In genomic region chr9:10904616-10905363, GRCm38 (mm10) we compare ENCODE assay signal across 9 mouse cellular contexts. TPM values are rescaled to one million over a fixed set of nuclear protein-coding genes. Genes with fewer than 3 reads are reported as not detected.
DNase-seq lines count a peak whose midpoint lies in the region; ATAC-seq and TF ChIP-seq lines count a peak whose summit lies in the region.
"Had no signal": no experiment of that assay in that cellular context is flagged by ENCODE, and none has a peak within 500 bp of the region (broad histone marks: within the 10 kb centered on the region; RNA-seq: fewer than 3 reads in every experiment).

Cntn5 (minus strand) TSS chr9:10904775.

- H3K4me2 ChIP-seq in intestine, embryonic 14.5 days (ENCODE audit: low read length), result peak within 1 kb of the TSS; percentile 28
- H3K4me2 ChIP-seq in intestine, postnatal 0 days (replicated peaks; ENCODE audit: low read depth), result no peak within 1 kb of the TSS
- peak within 1 kb of the TSS; percentile 76 for H3K4me2 ChIP-seq in hindbrain, embryonic 12.5 days (replicated peaks)
- peak within 1 kb of the TSS; percentile 68 for H3K4me2 ChIP-seq in limb, embryonic 12.5 days

- no peaks in the 10 kb centered on the region; the same call in 1 of the 2 replicates for H3K4me1 ChIP-seq in intestine, embryonic 14.5 days (replicated peaks; ENCODE audit: control insufficient read depth, insufficient read depth, low read length)
- H3K4me1 ChIP-seq in intestine, postnatal 0 days (replicated peaks; ENCODE audit: control insufficient read depth, insufficient read depth, low read length), result no peaks in the 10 kb centered on the region
- peaks cover 9% of the 10 kb centered on the region; the same call in 1 of the 2 replicates for H3K4me1 ChIP-seq in hindbrain, embryonic 12.5 days
- H3K4me1 ChIP-seq in limb, embryonic 12.5 days (replicated peaks), result peaks cover 10% of the 10 kb centered on the region; the same call in 1 of the 2 replicates

- TF ChIP-seq CTCF in intestine, postnatal 0 days (IDR thresholded peaks at IDR 0.05; ENCODE audit: low read depth), result no peak

- ATAC-seq in intestine, embryonic 14.5 days (replicated peaks; ENCODE audit: low FRiP score, low TSS enrichment, low read depth), result no peak
- no peak for ATAC-seq in intestine, postnatal 0 days
- peak; percentile 91 for ATAC-seq in hindbrain, embryonic 12.5 days (ENCODE audit: low FRiP score)
- peak; percentile 73; the same call in 1 of the 2 replicates for ATAC-seq in limb, embryonic 12.5 days (ENCODE audit: insufficient number of reproducible peaks, insufficient read depth, low FRiP score, low TSS enrichment, low read depth)
- ATAC-seq in erythroblast, adult 5-6 weeks (replicated peaks; ENCODE audit: low FRiP score, poor library complexity, severe bottlenecking), result no peak

- peaks cover 13% of the 10 kb centered on the region; the same call in 1 of the 2 replicates for H3K27me3 ChIP-seq in intestine, embryonic 14.5 days (replicated peaks; ENCODE audit: control insufficient read depth, insufficient read depth, low read length)
- H3K27me3 ChIP-seq in intestine, postnatal 0 days (replicated peaks; ENCODE audit: control insufficient read depth, insufficient read depth, low read length), result no peaks in the 10 kb centered on the region
- no peaks in the 10 kb centered on the region for H3K27me3 ChIP-seq in hindbrain, embryonic 12.5 days
- H3K27me3 ChIP-seq in limb, embryonic 12.5 days, result peaks cover 14% of the 10 kb centered on the region

- DNase-seq in intestine, embryonic 14.5 days (ENCODE audit: low spot score), result no peak
- DNase-seq in cerebellum, postnatal 4 days (ENCODE audit: low spot score in 2 of 2), result peak; percentile 38 to 51
- peak; percentile 85 for DNase-seq in right cerebral cortex, postnatal 25 days
- no peak for DNase-seq in gastrocnemius, postnatal 14 days

- no peak within 1 kb of the TSS for H3K9ac ChIP-seq in intestine, embryonic 14.5 days (ENCODE audit: low read length)
- no peak within 1 kb of the TSS for H3K9ac ChIP-seq in intestine, postnatal 0 days (ENCODE audit: low read depth, low read length)
- peak within 1 kb of the TSS; percentile 15 for H3K9ac ChIP-seq in hindbrain, embryonic 12.5 days
- H3K9ac ChIP-seq in limb, embryonic 12.5 days (replicated peaks), result peak within 1 kb of the TSS; percentile 31; the same call in 1 of the 2 replicates

- no peaks in the 10 kb centered on the region for H3K36me3 ChIP-seq in intestine, embryonic 14.5 days (ENCODE audit: control insufficient read depth, insufficient read depth, low read length)
- H3K36me3 ChIP-seq in intestine, postnatal 0 days (ENCODE audit: control insufficient read depth, insufficient read depth), result no peaks in the 10 kb centered on the region
- H3K36me3 ChIP-seq in hindbrain, embryonic 12.5 days, result no peaks in the 10 kb centered on the region
- no peaks in the 10 kb centered on the region for H3K36me3 ChIP-seq in limb, embryonic 12.5 days

- intact Hi-C loops in gastrocnemius, postnatal 14 days (cut with DNase I; ENCODE audit: low total_unique reads), result no loop called here

- no peaks in the 10 kb centered on the region for H3K9me3 ChIP-seq in intestine, embryonic 14.5 days (ENCODE audit: control insufficient read depth, low read length)
- no peaks in the 10 kb centered on the region for H3K9me3 ChIP-seq in intestine, postnatal 0 days (ENCODE audit: control insufficient read depth)
- no peaks in the 10 kb centered on the region for H3K9me3 ChIP-seq in hindbrain, embryonic 12.5 days (replicated peaks)
- H3K9me3 ChIP-seq in limb, embryonic 12.5 days, result no peaks in the 10 kb centered on the region

- WGBS in intestine, embryonic 14.5 days, result 3% methylated on average over 28 of the region's 28 CpGs
- WGBS in intestine, postnatal 0 days, result 5% methylated on average over 28 of the region's 28 CpGs
- 3% methylated on average over 28 of the region's 28 CpGs for WGBS in hindbrain, embryonic 12.5 days
- WGBS in limb, embryonic 12.5 days, result 4% methylated on average over 28 of the region's 28 CpGs

- no peak within 1 kb of the TSS for H3K4me3 ChIP-seq in intestine, embryonic 14.5 days (ENCODE audit: low read depth, low read length)
- H3K4me3 ChIP-seq in intestine, postnatal 0 days (ENCODE audit: low read depth, low read length), result no peak within 1 kb of the TSS
- peak within 1 kb of the TSS; percentile 43 for H3K4me3 ChIP-seq in hindbrain, embryonic 12.5 days
- H3K4me3 ChIP-seq in limb, embryonic 12.5 days (replicated peaks), result peak within 1 kb of the TSS; percentile 39

- no peak within 1 kb of the TSS for H3K27ac ChIP-seq in intestine, embryonic 14.5 days (ENCODE audit: low read depth)
- no peak within 1 kb of the TSS for H3K27ac ChIP-seq in intestine, postnatal 0 days (ENCODE audit: low read depth, low read length)
- H3K27ac ChIP-seq in hindbrain, embryonic 12.5 days, result no peak within 1 kb of the TSS; the same call in 1 of the 2 replicates
- no peak within 1 kb of the TSS for H3K27ac ChIP-seq in limb, embryonic 12.5 days

RNA-seq across cellular contexts. Expression of gene Cntn5, which starts in this region (rescaled TPM):
- polyA plus RNA-seq in intestine, embryonic 14.5 days (2014; fragmentation: Nextera tagmentation; extraction: Ambion mirVana), result 0.50 and 0.54 TPM in 2 replicates
- polyA plus RNA-seq in intestine, postnatal 0 days (2015; fragmentation: Nextera tagmentation; extraction: Ambion mirVana), result 0.75 and 0.87 TPM in 2 replicates
- polyA plus RNA-seq in hindbrain, embryonic 12.5 days (2016; fragmentation: Nextera tagmentation; extraction: Ambion mirVana), result 8.5 and 8.9 TPM in 2 replicates
- 0.38 and 2.7 TPM in 2 replicates for polyA plus RNA-seq in limb, embryonic 12.5 days (2016; fragmentation: Nextera tagmentation; extraction: Ambion mirVana)
- not detected for total RNA-seq in gastrocnemius, postnatal 14 days (2021)
- not detected in 2 replicates for total RNA-seq in erythroblast, adult 5-6 weeks (2015; ENCODE audit: low replicate concordance)
- not detected in 2 replicates for total RNA-seq in erythroblast, adult 5-6 weeks (2017; ENCODE audit: low replicate concordance)
- total RNA-seq: hematopoietic stem cell, adult 5-6 weeks had no signal

Comparison
In these comparisons a context has a peak if more than half of its experiments do, and no peak if none do; other contexts are left out.
1. ATAC-seq: peak in hindbrain, embryonic 12.5 days (single experiment) and limb, embryonic 12.5 days (single experiment); none in intestine, embryonic 14.5 days (single experiment), intestine, postnatal 0 days (single experiment) and erythroblast, adult 5-6 weeks (single experiment).
2. DNase-seq: peak in cerebellum, postnatal 4 days (2 of 2) and right cerebral cortex, postnatal 25 days (single experiment); none in intestine, embryonic 14.5 days (single experiment) and gastrocnemius, postnatal 14 days (single experiment).
3. H3K4me3 ChIP-seq: peak in hindbrain, embryonic 12.5 days (single experiment) and limb, embryonic 12.5 days (single experiment); none in intestine, embryonic 14.5 days (single experiment) and intestine, postnatal 0 days (single experiment).
4. H3K9ac ChIP-seq: peak in hindbrain, embryonic 12.5 days (single experiment) and limb, embryonic 12.5 days (single experiment); none in intestine, embryonic 14.5 days (single experiment) and intestine, postnatal 0 days (single experiment).